Mouse (Mus musculus) layer of hippocampus, adult 8-10 months (tissue): ENCODE results near the gene Yeats4. TPM values are rescaled to one million over a fixed set of nuclear protein-coding genes. Genes with fewer than 3 reads are reported as not detected.
"Not testable (repeated sequence)": the region's sequence is repeated elsewhere in the genome, so short reads cannot be mapped to it uniquely, and the experiment has no call there.

ENCODE experiments used
- DNase-seq, 2 experiments: peaks; one replicate each; pipeline ENCODE4 v3.0.0; 2022; ENCODE audit warnings: low spot score in 2 of 2
- total RNA-seq, 4 experiments: library from RNA; stranded (reverse); gene quantifications; 2 replicates each; pipeline ENCODE4 v1.2.4; 2022

The Yeats4 gene
- total RNA-seq: 10 to 100 TPM; 39.1 to 45.2 (median 40.7) TPM

DNA sequence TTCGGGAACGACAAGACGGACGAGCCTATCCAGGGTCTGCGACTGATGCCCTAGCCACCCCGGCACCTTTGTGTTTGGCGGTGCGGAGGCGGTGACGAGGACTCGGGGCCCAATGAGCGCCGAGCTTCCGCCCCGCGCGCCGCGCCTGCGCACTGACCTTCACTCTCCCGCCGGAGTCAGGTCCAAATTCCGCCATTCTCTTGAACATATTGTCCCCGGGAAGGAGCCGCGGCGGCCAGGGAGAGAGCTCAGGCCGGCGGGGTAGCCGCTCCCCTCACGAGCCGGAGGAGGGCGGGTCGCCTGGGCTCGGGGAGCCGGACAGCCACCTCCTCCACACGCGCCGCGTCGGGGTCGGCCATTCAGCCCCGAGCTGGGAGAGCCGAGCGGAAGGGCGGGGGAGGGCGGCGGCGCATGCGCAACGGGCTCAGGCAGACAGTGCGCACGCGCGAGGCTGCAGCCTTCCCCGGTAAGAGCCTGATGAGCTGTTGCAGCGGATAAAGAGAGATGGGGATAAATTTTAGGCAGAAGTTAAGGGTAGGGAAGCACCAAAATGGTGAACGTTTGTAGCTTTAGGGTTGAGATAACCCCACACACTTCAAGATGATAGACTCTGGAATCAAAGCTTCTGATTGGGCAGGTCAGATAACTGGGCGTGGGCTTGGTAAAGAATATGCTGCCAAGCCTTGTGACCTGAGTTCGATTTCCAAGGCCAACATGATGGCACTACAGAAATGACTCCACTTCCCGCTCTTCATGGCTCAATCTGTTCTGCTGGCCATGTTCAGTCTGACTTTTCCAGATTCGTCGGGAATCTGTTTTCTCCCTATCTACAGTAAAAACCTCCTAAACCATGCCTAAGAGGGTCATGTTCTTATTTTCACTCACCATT, at the start of gene Yeats4:
Gene Yeats4 (minus strand): TSS at position 406 of the 889 bp plus-strand sequence.
- peak; percentile 89 to 95 for DNase-seq

DNA sequence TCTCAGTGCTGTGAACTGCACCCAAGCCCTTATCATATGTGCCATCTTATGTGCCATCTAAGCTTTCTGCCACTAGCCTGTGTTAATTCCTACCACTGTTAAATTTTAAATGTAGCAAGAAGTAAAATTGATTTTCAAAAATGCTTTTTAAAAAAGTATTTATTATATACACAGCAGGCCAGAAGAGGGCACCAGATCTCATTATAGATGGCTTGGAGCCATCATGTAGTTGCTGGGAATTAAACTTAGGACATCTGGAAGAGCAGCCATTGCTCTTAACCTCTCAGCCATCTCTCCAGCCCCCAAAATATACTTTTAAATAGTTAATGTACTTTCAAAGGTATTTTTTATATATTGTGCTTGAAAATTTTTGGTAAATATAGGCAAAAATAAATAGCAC, 47.7 kb upstream of the Yeats4 start:
- DNase-seq: no peak

DNA sequence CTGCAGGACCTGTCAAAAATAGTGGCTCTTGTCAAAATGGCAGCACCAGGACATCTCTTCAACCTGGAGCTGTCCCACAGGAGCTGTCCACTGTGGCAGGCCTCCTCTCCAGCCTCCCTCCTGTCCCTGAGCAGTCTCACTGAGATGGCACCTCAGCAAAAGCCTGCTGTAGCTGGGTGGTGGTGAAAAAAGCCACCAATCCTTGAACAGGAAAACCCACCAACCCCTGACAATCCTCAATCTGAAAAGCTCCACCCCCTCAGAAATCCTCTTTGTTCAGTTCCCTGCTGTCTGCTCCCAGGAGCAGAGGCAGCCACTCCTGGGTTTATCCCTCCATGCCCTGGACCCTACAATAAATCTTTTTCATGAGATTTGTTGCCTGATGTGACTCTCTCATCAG, 35.6 kb upstream of the Yeats4 start:
- DNase-seq: no peak

DNA sequence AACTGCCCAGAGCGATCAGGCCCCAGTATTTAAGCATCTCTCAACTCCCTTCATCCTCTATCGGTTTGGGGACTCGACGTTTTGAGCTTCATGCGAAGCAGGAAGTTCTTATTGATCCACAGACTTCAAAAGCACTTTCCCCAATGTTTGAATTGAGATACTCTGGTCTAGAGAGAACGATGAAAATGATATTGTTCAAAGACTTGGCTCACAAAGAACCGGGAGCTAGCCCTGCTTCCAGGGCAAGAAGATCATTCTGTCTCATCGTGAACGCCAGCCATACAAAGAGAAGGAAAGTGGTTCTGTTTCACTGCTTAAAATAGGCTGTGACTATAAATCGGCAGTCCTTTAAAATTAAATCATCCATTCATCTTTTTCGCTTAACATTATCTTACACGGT, 14.3 kb upstream of the Yeats4 start, which contains the start of gene 9530003J23Rik:
Gene 9530003J23Rik (minus strand): TSS at position 101 of the 400 bp plus-strand sequence.
- DNase-seq: no peak

DNA sequence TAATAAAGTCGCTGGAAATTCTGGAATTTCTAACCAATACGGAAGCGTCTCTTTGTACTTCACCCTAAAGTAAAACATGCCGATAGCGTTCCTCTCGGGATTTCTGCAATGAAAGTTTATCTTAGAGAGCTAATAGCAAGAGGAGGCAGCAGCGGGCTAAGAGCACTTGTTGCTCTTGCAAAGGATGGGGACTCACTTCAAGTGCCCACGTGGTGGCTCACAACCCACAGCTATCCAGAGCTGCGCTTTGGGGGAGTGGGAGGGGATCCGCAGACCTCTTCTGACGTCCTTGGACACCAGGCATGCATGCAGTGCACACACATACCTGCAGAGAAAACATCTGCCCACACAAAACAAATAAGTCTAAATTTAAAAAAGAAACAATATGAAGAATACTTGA, 11.6 kb upstream of the Yeats4 start:
- DNase-seq: no peak

DNA sequence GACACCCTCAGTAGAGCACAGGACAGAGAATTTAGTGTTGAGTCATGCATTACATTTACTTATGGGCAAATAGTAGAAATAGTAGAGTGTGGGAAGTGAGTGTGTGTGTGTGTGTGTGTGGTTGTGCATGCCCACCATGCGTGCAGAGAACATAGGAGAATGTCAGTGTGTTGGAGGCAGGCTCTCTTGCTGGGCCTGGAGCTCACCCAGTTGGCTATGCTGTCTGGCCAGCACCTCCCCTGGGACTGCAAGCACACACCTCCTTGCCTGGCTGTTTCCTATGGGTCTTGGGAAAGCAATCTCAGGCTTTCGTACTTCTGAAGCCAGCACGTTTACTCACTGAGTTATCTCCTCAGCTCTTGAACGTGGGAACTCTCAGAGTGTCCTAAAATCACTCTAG, 10.5 kb upstream of the Yeats4 start:
- DNase-seq: no peak

DNA sequence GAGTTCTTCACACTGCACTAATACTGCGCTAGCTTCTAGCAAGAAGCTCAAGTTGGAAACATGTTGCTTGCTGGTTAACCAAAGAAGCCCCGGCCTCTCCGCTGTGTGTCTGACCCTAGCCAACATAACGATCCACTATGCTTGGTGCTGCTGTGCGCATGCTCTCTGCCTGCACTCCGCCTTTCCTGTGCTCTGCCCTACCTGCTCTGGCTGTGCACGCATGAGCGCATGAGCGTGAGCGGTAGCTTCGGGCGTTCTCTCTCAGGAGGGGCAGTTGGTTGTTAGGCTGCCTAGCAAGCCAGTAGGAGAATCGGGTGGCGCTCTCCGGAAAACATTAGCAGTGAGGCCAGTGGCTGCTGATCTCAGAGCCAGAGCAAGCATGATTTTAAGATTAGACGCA, 5.5 kb upstream of the Yeats4 start:
- DNase-seq: no peak

DNA sequence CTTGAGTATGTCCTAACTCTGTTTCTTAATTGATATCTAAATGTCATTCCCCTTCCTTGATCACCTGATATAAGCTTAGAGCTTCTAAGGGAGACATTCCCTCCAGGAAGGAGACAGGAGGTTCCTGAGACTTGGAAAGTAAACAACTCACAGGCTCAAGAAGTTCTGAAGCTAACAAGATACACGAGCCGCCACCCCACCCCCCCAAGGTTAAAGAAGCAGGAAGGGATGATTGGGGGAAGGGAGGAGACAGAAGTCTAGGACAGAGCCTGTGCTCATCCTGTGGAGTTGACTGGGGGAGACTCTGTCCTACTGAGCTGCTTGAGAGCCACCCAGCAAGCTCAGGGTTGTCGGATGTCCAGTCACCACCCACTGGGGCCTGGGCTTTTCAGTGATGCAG, 1.7 kb upstream of the Yeats4 start:
- no peak for DNase-seq

DNA sequence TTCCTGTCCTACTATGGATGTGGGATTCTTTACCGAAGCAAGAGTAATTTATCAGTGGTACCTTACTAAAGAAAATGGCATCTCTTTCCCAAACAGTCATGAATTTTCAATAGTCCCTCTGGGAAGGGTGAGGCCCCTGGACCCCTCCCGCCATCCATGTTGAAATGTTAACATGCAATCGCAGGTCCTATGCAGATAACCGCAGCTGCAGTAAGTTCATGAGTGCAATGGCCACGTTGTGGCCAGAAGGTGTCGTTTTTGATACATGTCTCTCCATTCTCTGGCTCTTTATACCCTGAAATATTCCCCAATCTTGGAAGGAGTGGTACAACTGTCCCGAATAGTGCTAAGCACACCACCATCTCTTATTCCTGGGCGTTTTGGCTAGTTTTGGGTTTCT, 787 bp upstream of the Yeats4 start:
- no peak for DNase-seq

DNA sequence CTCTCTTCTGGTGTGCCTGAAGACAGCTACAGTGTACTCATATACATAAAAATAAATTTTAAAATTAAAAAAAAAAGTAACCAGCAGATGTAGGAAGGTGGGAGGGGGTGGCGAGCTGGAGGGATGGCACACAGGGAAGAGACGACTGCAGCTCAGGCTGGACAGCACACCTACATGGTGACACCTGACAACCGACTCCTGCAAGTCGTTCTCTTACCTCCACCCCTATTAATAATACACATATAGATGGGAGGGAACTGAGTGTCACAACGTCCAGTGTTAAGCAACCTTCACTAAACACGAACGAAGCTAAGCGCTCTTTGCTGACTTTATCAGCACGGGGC, 577 bp downstream of the Yeats4 start:
- no peak for DNase-seq

DNA sequence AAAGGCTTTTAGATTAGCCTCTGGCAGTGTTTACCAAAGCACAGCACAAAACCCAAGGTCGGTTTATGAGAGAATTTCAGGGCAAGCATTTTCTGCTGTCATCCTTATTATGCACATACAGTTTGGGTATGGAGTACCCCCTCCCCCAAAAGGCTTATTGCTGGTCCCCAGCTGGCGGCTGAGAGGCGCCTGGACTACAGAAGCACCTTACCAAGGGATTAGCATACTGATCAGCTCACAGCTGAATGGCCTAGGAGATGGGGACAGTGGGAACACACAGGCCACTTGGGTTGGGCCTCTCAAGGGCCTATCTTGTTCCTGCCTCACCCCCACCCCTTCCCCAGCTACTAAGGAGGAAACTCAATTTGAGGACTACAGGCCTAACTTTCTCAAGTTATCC, 1.5 kb downstream of the Yeats4 start:
- DNase-seq: no peak

DNA sequence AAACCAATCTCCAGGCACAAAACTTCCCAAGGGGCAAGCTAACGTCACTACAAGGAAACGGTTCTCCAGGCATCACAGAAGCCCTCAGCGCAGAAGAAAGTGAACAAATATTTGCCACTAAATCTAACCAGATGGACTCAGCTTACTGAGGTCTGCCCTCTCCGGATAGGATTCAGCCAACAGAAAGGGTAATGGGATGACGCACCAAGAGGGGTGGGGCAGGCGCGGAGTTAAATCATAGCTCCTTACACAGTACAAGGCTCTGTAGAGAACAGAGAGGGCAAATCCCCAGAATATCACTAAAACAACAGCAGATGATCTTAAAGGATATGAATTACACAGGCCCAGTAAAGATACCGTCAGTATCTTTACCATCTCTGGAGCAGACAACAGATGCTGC, 6.0 kb downstream of the Yeats4 start:
- no peak for DNase-seq

DNA sequence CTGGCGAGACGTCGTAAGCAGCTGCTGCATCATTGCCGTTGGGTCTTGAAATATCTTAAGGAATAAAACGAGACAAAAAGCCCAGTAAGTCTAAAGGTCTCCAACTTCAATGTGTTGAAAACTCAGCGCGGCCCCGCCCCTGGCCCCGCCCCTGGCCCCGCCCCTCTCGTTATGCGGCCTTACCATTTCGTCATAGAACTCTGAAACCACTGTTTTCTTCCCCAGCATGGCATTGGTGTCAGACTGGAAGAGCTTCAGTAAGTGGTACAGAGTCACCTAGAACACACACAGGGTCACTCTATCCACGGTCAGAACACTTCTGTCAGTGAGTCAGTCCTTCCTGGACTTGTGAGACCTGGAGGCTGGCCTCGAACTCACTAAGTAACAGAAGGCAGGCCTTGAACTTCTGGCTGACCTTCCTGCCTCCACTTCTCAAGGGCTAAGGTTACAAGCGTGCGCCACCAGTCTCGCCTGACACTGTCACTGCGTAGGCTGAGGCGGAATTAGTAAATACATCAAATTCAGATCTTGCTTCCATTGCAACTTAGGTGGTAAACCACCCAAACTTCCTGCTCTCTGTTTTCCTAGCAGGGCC, 7.0 kb downstream of the Yeats4 start:
- no peak for DNase-seq

DNA sequence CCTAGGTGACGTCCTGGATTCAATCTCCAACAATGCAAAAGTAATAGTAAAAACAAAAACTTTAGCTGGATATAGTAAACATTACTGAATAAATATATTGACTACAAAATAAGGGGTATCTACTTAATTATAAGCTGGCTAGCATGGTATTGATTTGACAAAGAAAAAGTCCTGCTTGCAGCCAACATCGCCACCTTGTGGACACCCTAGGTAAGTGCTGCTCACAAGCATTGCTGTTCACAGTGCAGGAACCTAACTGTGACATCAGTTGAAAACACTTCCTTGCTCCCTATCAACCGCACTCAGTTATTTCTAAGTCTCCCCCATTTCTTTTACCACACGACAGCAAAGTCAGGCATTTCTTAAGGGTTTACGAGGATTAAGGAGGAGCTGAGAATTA, 7.5 kb downstream of the Yeats4 start:
- peak in 1 of 2 experiments; percentile 31 for DNase-seq

DNA sequence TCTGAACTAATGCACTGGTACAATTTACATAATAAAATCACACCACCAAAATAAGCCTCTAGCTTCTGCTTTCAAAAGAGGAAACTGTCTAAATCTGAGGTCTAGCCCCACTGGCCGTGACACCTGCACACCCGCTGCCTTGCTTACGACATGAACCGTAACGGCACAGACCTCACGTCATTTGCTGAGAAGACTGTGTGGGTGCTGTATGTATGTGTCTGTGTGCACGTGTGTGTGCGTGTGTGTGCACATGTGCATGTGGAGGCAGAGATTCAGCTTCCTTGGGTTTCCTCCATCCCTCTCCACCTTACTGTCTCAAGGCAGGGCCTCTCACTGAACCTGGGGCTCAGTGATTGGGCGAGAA, 8.2 kb downstream of the Yeats4 start:
- no peak for DNase-seq

DNA sequence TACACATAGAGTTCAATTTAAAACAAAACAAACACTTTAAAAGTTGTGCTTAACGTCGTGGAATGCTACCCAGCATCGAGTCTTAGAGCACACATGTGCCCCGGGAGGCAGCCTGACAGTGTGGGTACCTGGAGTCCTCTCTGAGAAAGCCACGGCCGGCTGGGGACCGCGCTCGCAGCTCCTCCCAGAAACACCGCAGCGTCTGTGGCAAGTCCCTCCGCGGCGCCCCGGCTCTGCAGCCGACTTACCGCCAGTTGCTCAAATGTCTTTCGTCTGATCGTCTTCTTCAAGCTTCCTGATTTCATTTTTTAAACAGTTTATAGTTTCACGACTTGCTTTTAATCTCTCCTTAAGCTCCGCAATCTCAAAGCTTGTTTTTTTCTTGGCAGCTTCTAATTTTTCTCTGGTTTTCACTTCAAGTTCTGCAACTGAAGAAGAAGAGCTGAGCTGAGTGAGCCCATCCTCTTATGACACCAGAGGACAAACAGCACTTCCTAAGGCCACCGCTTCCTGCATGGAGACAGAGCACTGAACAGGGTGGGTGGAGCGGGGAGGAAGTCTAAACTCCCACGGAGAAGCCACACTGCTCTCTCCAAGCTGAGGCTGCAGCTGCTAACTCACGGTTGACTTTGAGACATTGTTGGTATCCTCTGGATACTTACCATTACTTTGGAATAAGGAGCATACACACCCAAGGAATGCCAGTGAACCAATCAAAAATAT, 8.7 kb downstream of the Yeats4 start:
- no peak for DNase-seq

DNA sequence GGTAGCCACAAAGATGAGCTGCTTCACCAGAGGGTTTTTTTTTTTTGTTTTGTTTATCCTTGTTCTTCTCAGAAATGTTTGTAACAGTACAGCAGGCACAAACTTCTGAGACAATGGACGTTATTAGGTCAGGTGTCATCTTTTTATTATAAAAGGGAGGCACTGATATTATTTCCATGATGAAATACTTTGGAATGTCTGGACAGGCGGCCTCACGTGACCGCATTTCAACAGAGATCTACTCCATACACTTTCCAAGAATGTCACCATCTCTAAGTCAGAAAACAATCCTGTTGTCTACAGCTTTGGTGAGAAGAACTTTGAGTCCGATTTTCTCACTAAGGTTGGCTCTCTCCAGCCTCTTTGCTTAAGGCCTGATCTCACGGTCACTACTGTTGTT, 13.3 kb downstream of the Yeats4 start:
- no peak for DNase-seq

DNA sequence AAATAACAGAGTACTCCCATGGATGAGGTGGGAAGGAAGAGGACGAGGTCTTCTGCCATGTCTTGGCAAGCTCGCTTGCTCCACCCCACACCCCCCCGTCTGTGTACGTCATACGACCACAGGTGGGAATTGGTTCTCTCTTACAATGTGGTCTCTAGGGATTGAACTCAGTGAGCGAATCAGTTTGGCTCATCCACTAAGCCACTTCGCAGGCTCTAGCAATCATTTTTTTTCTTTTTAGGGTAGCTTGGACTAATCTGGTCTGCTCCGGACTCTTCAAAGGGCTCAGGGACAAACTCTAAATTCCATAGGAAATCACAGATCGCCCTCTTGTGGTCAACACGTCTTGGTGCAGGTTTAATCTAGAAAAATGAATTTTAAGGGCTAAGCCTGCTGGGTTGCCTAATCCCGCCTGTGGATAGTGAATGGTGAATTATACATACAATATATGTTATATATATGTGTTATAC, 14.8 kb downstream of the Yeats4 start:
- peak in 1 of 2 experiments; percentile 22 for DNase-seq

DNA sequence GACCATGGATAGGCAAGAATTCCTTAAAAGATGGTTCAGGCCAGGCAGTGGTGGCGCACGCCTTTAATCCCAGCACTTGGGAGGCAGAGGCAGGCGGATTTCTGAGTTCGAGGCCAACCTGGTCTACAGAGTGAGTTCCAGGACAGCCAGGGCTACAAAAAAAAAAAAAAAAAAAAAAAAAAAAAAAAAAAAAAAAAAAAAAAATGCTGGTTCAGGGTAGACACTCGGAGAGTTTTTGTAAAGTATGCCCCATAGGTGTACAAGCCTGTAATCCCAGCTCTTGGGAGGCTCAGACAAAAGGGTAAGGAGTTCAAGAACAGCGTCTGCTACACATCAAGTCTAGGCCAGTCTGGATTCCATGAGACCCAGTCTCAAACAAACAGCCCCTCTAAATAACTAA, 15.5 kb downstream of the Yeats4 start:
- not testable (repeated sequence) for DNase-seq

DNA sequence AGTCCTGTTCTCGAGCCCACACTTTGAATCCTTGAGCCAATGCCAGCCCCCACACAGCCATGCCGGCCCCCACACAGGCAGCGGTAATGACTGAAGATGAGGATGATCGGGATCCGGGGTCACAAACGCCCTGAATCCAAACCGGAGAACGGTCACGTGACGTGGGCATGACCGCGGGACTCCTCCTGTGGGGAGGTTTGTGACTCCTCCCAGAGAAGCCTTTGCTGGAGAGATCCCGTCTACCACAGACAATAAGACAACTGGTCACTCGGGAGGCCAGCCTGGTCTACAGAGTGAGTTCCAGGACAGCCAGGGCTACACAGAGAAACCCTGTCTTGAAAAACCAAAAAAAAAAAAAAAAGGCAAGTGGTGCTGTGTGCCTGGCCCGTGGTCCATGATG, 16.1 kb downstream of the Yeats4 start:
- DNase-seq: no peak

DNA sequence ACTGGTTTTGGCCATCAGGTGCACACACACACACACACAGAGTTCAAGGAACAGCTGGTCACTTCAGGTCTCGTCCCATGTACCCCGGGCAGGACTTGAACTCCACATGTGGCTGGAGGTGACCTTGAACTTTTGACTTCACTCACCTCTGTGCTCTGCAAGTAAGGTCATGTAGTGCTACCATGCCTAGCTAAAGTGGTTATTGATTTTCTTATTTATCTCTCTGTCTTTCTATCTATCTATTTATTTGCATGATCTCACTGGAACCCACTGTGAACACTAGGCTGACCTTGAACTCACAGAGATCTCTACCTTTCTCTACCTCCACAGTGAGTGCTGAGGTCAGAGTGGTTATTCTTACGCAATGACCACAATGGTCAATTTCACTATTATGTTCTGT, 18.2 kb downstream of the Yeats4 start:
- no peak for DNase-seq

DNA sequence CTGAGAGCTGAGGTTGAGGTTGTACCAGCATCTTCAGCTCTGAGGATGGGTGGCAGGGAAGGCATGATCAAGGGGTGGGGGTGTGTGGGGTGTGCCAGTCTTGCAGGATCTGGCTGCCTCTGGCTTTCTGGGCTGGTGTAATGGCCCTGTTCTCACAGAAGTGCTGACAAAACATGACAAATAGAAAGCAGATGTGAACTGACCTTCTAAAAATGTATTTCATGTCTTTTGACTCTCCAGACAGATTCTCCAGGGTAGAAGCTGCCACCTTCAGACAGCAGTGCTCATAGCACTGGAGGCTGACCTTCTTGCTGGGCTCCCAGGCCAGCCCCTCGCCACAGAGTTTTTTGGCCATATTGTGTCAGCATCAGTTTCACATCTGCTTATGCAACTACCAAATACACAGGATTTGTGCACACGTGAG, 20.7 kb downstream of the Yeats4 start:
- DNase-seq: no peak
